Mouse (Mus musculus) C2C12 (cell line): ENCODE data around the gene Sptbn2.

Experiments
- CTCF ChIP-seq: IDR thresholded peaks from one replicate; pipeline ENCODE4 v1.5.1; 2011; ENCODE audit not compliant: control insufficient read depth, insufficient read depth, insufficient read length
- FOSL1 ChIP-seq: IDR thresholded peaks from one replicate; pipeline ENCODE4 v1.8.0; 2011; ENCODE audit warnings: mild to moderate bottlenecking, low read length; ENCODE audit not compliant: poor library complexity, insufficient read depth, severe bottlenecking
- MAX ChIP-seq: IDR thresholded peaks from one replicate; pipeline ENCODE4 v1.6.1; 2011; ENCODE audit warnings: mild to moderate bottlenecking, control low read depth
- MYOG ChIP-seq: IDR thresholded peaks from one replicate; pipeline ENCODE4 v1.6.1; 2011; ENCODE audit not compliant: control insufficient read depth, insufficient read length; ENCODE audit errors: extremely low read depth

DNA sequence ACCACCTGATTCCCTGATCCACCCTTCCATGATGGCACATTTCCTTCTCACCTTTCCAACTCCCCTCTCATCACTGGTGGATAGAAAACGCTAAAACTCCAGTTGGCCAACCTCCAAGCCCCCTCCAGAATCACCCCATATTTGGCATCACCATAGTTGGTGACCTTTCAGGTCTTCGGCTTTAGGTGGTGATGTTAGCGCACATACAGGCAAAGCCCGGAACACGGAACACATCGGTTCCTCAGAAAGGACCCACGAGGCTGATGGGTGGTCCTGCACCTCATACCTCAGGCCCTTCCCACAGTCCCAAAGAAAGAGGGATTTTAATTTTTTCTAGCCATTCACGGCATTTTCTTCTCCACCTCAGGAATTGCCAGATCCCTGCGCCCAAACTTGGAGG lies 13.2 kb upstream of the Sptbn2 start:
- no peak for TF ChIP-seq CTCF
- TF ChIP-seq MAX = no peak
- no peak for TF ChIP-seq MYOG
- TF ChIP-seq FOSL1 = no peak
